Mouse (Mus musculus) stomach, postnatal 0 days (tissue): ENCODE measurements around the gene Pof1b.

Source experiments
- CTCF ChIP-seq: IDR thresholded peaks from 2 replicates; pipeline ENCODE4 v1.5.1; 2016; ENCODE audit warnings: antibody characterized with exemption, low read depth, mild to moderate bottlenecking, moderate library complexity
- EP300 ChIP-seq: optimal IDR thresholded peaks from 2 replicates; pipeline ENCODE3; 2016; ENCODE audit warnings: antibody characterized with exemption

GRCm38 (mm10) chrX:112694392-112694791, 4.1 kb downstream of the Pof1b start:
- no peak for TF ChIP-seq EP300
- TF ChIP-seq CTCF: no peak
